Mouse (Mus musculus) NIH3T3 (cell line): Measurements from ENCODE around the gene Actl6a.
A peak's percentile ranks its signal among the peaks of the same experiment; 100 is the strongest.
"Not testable (repeated sequence)": the region's sequence is repeated elsewhere in the genome, so short reads cannot be mapped to it uniquely, and the experiment has no call there.

Experiments used
- DNase-seq: peaks from one replicate; pipeline ENCODE4 v3.0.0-alpha.2; 2012; ENCODE audit warnings: low read depth

Gene Actl6a

GRCm38 (mm10) chr3:32705647-32706348, at the start of gene Actl6a:
Gene Actl6a (plus strand): TSS chr3:32706298.
- not testable (repeated sequence) for DNase-seq

GRCm38 (mm10) chr3:32656398-32656994, 49.6 kb upstream of the Actl6a start:
- no peak for DNase-seq

- no peak for DNase-seq
These were observed 47.7 kb upstream of the Actl6a start for GRCm38 (mm10) chr3:32658401-32658800.

GRCm38 (mm10) chr3:32658821-32659220, 47.3 kb upstream of the Actl6a start:
- DNase-seq = no peak

GRCm38 (mm10) chr3:32659506-32659905, 46.6 kb upstream of the Actl6a start:
- DNase-seq = no peak

GRCm38 (mm10) chr3:32660276-32660675, 45.8 kb upstream of the Actl6a start:
- DNase-seq = peak; percentile 62

GRCm38 (mm10) chr3:32660831-32661555, 45.1 kb upstream of the Actl6a start:
- DNase-seq = no peak

- DNase-seq = no peak
These were observed 44.6 kb upstream of the Actl6a start for GRCm38 (mm10) chr3:32661556-32661930.

GRCm38 (mm10) chr3:32668256-32668959, 37.7 kb upstream of the Actl6a start:
- no peak for DNase-seq

GRCm38 (mm10) chr3:32669211-32669610, 36.9 kb upstream of the Actl6a start:
- DNase-seq = no peak

GRCm38 (mm10) chr3:32670196-32670595, 35.9 kb upstream of the Actl6a start:
- no peak for DNase-seq

- DNase-seq = no peak
These were observed 32.9 kb upstream of the Actl6a start for GRCm38 (mm10) chr3:32673151-32673550.

GRCm38 (mm10) chr3:32676393-32676792, 29.7 kb upstream of the Actl6a start:
- DNase-seq = no peak

GRCm38 (mm10) chr3:32682910-32683531, 23.1 kb upstream of the Actl6a start:
- DNase-seq = no peak

GRCm38 (mm10) chr3:32684631-32685030, 21.5 kb upstream of the Actl6a start:
- DNase-seq = no peak

GRCm38 (mm10) chr3:32686537-32686936, 19.6 kb upstream of the Actl6a start:
- no peak for DNase-seq

GRCm38 (mm10) chr3:32687156-32687555, 18.9 kb upstream of the Actl6a start:
- no peak for DNase-seq

GRCm38 (mm10) chr3:32689567-32689999, 16.5 kb upstream of the Actl6a start:
- DNase-seq = no peak

- no peak for DNase-seq
These were observed 16.1 kb upstream of the Actl6a start for GRCm38 (mm10) chr3:32690008-32690407.

- no peak for DNase-seq
These were observed 15.2 kb upstream of the Actl6a start for GRCm38 (mm10) chr3:32690901-32691300.

- DNase-seq = no peak
These were observed 14.3 kb upstream of the Actl6a start for GRCm38 (mm10) chr3:32691841-32692240.

- no peak for DNase-seq
These were observed 11.9 kb upstream of the Actl6a start for GRCm38 (mm10) chr3:32694211-32694610.
